Mouse (Mus musculus): ENCODE data around the gene Rnf128.
A peak's percentile ranks its signal among the peaks of the same experiment; 100 is the strongest.
"Not testable (repeated sequence)": the region's sequence is repeated elsewhere in the genome, so short reads cannot be mapped to it uniquely, and the experiment has no call there.

Rnf128 gene

DNA sequence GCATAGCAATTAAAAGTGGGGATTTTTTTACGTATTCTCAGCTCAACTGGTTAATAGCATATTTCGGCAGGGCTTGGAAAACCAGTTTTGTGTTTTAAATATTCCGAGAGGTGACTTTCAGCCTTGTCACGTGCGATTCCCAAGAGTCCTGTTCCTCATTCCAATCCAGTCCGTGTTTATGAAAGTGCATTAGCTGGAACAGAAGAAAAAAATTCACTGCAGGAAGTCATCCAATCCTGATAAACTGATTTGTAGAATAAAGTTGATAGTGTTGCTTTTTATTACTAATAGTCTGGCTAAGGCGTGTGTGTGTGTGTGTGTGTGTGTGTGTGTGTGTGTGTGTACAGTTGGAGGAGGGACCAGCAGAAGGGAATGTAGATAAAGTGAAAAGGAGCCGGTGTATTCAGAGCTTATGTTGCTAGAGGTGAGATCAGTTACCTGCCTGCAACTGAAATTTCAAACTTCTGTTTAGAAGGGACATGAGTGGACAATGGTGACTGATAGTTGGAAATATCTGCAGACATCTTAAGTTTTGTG is at the start of gene Rnf128:
TSS of gene Rnf128 (plus strand) at position 392 of the 537 bp plus-strand sequence.
- DNase-seq: peak; percentile 4 to 42

DNA sequence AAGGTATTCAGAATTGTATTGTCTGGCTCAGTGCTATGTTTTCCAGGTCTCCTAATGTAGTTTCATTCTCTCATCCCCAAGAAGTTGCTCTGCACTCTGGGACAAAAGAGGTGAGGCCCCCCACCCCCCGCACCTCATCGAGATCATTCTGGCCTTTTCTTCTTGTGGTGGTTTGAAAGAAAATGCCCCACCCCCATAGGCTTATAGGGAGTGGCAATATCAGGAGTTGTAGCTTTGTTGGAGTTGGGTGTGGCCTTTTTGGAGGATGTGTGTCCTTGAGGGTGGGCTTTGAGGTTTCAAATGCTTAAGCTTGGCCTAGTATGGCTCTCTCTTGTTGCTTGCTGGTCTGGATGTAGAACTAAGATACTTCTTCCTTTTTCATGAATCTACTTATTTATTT is 47.0 kb upstream of the Rnf128 start:
- DNase-seq: no peak

DNA sequence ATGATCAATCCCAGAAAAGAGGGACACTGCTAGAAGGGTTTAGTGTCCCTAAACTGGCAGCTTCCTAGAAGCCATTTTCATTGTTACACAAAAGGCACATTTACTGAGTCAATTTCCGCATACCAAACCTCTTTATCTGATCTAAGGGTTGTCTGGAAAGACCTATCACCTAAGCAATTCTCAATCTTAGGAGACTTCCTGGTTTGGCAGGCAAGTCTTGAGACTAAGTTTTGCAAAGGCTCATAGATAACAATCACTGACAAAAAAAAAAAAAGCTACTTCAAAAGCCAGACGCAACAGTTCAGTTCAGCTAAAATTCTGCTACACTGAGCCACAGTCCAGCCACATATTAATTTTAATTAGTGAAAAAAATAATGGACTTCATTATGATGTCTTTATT is 43.9 kb upstream of the Rnf128 start:
- no peak for DNase-seq

DNA sequence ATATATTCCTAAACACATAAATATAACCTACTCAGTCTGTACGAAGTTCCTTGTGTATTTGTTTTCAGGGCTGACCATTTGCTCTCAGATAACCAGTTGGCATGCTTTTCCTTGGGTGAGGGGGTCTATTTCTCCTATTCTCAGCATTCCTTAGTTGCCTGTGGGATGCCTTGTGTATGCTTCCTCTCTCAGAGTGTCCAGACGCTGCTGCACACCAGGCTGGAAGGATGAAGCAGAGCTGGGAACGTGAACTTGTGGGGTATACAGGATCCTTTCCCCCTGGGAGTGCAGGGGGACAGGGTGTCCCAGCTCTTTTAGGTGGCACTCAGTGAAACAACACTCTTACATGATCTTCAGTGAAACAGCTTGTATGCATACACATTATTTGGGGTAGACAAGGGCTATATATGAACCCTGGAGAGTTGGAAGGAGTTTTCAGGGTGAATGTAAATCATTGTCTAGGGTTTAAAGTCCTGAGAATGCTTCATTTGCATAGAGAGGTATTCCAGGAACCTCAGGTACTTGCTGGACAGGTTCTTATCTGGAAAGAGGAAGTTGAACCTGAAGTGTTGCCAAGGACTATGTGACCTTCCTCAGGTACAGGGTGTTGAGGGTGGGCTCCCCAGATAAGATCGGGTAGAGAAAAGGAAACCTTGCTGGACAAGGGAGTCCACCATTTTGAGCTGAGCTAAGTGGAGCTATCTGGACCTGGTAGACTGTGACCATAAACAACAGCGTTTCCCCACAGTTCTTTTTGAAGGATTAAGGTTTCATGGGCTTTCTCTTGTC is 38.6 kb upstream of the Rnf128 start:
- peak; percentile 15 to 52 for DNase-seq

DNA sequence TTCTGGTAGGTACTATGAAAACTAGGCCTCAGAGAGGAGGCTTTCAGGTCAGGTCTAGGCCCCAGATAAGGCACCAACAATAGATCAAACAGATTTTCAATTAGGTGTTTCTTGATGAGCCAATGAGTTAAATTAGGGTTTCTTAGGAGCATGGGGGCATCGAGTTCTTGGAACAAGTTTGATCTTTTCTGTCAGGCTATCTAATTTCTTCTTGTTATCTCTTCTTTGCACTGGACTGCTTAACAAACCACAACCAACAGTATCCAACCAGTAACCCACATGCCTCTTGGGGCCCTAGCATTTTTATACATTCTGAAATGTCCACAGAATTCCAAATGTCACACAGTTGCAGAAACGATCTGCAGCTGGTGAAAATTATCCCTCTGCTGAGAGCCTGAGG is 37.4 kb upstream of the Rnf128 start:
- no peak for DNase-seq

DNA sequence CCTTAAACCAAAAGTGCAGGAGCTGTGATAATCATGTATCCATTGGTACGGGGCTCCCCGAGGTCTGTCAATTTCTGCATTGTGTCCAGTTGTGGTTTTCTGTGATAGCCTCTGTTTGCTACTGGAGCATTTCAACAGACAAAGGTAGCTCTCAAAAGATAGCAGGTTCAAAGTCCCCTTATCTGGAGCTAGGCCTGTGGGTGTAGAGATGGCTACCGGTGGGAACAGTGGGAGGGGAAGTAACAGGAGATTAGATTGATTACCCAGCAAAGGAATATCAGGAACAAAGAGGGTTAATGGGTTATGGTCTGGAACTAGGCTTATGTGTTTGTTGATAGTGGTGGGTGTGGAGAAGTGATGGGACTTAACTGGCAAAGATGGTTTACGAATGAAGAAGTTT is 36.1 kb upstream of the Rnf128 start:
- DNase-seq: no peak

DNA sequence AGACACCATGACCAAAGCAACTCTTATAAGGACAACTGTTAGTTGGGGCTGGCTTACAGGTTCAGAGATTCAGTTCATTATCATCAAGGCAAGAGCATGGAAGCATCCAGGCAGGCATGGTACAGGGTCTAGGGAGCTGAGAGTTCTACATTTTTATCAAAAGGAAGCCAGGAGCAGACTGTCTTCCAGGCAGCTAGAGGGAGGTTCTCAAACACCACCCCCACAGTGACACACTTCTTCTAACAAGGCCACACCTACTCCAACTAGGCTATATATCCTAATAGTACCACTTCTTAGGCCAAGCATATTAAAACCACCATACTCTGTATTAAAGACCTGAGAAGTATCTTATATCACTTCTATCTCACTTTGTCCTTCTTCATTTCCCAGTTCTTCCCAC is 33.4 kb upstream of the Rnf128 start:
- DNase-seq: no peak

DNA sequence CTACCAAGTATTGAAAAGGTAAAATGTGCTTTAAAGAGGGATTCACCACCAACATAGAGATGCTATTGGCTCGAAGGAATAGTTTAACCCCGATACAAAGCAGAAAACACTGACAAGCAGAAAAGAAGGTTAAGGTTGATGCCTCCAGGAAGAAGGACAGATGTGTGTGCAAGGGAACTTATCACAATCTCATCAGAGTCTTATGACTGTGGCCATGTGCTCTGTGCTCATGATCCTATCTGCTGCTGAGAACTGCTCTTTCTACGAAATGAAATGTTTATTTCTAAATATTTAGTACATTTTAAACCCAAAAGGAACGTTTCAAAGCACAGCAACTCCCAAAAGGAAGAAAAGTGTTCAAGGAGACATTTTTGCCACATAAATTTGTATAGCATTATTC is 30.8 kb upstream of the Rnf128 start:
- no peak for DNase-seq

DNA sequence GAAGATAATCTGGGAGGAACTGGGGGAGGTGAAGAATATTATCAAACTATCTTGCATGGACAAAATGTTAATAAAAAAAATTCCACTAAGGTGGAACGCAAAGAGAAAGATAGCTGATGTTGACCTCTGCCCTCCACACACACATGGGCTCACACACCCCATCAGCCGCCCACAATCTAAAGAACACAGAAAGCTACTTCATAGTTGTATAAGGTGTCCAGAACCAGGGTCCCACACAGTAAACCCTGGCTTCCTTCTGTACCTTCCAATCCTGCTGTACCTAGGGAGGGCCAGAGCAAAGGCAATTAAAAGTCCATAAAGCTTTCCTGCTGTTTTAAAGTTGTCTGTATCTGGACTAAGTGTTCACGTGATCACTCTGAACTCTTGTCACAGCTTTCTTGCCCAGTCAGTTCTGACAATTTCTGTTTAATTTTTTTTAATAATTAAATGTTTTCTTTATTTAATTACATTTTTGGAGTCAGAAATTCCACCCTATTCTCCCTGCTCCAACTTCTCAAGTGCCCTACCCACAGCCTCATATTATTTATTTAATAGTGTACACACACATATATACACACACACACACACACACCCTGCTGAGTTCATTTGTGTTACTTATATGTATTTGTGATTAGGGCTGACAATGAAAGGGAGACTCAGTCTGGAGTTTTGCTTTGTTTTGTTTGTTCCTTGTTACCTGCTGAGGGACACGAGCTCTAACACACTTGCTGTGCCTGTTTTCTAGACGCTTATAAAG is 25.3 kb upstream of the Rnf128 start:
- DNase-seq: no peak

DNA sequence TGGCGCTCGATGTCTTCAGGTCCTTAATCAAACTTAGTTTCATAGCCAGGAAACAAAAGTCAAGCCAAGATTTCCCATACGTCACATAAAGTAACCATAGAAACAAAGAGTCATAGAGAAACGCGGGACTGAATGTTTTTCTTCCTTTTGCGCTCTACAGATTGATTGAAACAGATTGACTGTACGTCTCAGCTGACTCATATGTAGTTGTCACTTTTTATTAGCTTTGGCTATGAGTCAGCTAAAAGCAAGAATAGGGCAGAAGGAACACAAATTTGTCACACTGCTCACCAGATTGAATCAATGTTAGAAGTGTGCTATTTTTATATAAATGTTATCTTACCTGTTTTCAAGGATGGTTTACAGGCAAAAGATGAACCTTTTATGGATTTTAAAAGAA is 19.4 kb upstream of the Rnf128 start:
- DNase-seq: no peak

DNA sequence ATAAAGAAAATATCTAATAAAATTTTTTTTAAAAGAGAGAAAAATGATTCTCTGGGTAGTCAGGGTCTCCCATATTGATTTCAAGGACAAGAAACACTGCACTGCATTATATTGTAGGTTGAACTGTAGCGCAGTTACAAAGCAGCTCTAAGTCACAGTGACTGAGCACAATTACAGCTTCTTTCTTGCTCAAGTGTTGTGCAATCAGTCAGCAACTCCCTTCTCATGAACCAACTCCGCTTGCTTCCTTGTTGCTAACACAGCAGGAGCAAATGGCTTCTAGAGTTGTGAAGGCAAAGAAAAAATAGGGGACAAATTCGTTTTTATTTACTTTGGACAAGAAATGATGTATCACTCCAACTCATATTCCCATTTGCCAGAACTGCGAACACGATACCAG is 12.7 kb upstream of the Rnf128 start:
- no peak for DNase-seq

DNA sequence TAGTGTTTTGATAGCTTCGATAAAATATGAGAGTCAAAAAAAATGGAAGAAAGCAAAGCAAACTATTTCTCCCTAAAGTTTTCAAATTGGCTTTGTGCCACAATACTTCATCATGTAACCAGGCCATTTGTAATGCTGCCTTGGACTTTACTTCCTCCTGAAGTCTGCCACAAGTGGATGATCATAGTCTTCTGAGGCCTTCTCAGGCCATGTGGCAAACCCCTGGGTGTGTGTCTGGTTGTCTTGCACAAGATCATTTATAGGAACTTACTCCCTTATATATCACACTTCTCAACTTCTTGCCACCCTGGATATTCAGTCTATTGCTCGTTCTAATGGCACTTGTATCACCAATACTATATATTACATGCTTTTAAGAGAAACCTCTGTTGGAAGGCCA is 11.0 kb upstream of the Rnf128 start:
- DNase-seq: no peak

DNA sequence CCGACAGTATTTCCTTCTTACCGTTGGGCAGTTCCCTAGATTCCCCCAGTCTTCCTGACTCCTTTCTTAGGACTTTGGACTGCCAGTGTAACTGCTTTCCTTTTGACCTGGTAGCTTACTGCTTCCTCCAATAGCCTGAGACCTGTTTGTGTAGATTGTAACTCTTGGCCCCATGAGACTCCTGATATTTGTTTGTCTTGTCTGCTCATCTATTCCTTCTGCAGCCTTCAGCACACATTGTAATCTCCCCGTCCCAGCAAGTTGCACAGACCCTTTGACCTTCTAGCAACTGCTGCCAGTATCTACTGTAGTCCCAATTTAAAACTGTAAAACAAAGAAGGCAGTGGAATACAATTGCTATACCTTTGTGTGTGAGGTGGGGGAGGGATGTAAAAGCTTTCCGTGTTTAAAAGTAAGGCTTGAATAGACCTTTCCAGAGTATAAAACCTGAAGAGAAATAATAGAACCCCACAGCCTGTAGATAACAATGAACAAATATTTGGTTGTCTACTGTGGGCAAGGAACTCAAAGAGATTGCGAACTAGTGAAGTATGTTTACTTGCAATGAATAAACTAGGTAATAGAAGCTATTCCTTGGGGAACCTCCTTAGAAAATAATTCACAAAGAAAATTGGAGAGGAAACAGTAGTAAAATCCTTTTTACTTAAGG is 726 bp upstream of the Rnf128 start:
- DNase-seq: peak; percentile 2 to 19

DNA sequence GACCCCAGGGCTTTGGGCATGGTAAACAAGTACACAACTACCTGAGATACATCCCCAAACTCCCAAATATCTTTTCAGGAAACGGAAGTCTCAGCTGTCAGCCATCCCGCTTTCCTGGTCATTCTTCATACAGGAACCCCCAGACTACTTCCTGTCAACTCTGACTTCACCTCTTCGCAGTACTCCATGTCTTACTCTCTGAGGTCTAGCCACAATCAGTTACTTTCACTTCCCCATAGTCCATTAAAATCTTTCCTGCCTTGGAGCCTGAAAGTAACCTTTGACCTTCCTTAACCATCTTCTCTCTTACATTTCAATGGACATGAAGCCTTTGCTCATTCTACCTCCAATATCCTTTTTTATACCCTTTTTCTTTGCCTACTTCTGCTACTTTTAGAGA is 6.9 kb downstream of the Rnf128 start:
- no peak for DNase-seq

DNA sequence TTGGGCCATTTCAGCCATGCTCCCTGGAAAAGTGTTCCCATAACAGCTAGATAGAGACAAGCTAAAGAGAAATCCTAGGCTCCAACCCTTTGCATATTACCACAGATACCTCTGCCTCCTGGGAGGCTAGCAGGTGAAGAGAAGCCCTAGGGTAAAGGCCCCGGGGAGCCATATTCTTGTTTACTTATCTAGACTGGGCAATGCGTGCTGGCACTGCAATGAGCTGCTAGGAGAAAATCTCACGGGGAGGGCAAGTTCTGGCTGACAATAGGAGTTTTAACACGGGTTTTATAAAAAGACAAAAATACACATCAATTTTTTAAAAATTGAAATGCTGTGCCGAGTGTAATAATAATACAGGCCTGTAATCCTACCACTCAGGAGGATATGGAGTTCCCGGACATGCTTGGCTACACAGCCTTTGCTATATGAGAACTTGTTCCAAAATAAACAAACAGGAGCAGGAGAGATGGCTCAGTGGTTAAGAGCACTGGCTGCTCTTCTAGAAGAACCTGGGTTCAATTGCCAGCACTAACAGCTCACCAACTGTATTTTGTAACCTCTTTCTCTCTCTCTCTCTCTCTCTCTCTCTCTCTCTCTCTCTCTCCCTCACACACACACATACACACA is 15.6 kb downstream of the Rnf128 start:
- DNase-seq: peak in 1 of 2 experiments; percentile 6

DNA sequence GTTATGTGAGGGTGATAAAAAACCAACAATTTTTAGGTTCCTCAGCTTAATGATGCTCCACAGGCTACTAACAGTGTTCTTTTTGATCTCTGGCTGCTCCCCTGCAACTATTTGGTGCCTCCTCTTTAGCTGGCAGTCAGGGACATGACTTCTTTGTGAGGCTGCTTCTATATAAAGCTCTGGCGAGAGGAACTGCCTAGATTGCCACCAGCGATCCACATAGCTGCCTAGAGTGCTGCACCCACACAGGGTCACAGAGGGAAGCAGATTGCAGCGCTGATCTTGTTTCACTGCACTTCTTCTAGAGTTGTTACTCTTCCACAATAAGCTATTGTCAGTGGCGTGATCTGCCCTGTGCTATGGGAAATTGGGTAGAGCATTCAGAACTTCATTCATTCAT is 20.5 kb downstream of the Rnf128 start:
- DNase-seq: no peak

DNA sequence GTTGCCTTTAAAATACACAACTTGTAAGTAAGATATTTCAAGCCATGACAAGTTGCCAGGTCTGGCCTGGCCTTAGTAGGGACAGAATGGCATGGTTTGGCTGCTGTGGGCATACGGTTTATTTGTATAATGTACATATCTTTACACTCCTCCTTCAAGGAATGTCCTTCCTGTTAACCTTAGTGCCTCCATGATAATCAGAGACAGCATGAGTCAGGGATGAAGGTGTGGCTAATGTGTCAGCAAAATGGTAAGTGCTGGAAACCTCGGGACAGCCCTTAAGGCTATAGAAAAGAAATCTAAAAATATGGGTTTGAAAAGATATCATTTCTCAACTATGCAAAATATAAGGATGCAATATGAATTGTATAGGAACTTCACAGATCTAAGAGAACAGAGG is 23.6 kb downstream of the Rnf128 start:
- not testable (repeated sequence) for DNase-seq

DNA sequence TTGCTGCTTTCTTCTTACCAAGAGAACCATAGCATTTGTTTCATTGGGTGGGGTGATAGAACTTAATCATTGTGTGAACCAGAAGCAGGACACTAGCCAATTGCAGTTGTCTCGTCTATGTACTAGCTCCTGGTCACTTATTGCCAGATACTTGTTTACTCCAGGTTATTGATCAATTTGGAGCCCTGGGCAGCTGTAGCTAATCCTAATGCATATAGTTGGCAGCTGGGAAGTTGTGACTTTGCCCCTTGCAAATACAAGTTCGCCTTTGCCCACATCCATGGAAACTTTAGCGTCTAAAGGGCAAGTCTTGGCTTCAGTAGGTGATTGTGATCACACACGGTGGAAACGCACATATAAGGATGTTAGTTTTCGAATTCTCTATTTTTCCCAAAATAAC is 33.3 kb downstream of the Rnf128 start:
- DNase-seq: peak; percentile 20 to 56

DNA sequence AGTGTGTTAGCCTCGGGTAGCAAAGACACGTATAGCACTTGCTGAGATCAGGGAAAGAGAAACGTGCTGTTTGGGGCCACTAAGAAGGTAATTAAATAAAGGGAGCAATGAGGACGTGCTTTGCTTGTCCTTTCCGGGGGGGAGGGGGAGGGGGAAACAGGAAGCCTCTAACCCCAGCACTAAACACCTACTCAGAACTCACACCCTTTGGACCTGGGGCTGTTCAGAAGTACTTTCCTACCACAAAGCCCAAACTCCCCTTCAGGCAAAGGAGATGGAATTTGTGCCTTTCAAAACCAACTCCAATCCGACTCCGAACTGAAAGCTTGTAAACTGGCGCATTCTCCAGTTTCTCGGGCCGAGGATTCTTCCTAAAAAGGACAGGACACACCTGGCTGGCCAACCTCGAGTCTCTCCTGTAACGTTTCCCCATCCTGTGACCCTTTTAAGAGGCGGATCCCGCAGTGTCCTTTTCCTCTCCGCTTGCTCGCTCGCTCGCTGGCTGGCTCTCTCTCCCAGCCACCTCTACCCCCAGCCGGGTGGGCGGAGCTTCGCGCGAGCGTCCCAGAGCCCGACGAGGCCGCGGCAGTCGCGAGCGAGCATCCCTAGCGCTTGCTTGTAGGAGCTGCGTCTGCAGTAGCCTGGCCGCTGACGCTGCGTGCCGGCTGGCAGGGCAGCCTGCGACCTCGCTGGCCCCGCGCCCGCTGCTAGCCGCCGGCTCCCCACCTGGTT is 47.1 kb downstream of the Rnf128 start:
- DNase-seq: peak; percentile 87

DNA sequence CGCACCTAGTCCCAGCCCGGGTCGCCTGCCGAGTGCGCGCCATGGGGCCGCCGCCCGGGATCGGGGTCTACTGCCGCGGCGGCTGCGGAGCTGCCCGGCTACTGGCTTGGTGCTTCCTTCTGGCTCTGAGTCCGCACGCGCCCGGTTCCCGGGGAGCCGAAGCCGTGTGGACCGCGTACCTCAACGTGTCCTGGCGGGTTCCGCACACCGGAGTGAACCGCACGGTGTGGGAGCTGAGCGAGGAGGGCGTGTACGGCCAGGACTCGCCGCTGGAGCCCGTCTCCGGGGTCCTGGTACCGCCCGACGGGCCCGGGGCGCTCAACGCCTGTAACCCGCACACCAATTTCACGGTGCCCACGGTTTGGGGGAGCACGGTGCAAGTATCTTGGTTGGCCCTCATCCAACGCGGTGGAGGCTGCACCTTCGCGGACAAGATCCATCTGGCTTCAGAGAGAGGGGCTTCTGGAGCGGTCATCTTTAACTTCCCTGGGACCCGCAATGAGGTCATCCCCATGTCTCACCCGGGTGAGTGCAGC is 47.7 kb downstream of the Rnf128 start:
- DNase-seq: no peak

DNA sequence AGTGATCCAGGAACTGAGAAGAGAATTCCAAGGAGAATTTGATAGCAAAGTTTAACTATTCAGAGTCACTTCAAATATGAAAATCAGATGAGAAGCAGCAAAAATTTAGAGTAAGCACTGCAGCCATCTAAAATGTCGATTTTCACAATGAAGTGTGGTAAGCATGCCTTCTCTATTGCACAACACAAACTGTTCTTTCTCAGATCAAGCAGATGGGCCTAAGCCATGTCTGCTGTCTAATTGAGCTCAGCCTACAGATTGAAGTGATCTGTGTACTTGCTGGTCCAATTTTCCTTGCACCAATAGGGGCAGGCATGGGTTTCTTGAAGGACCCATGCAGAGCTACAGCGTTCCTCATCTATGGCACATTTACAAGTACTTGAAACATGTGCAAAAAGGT is 51.6 kb downstream of the Rnf128 start:
- DNase-seq: no peak

DNA sequence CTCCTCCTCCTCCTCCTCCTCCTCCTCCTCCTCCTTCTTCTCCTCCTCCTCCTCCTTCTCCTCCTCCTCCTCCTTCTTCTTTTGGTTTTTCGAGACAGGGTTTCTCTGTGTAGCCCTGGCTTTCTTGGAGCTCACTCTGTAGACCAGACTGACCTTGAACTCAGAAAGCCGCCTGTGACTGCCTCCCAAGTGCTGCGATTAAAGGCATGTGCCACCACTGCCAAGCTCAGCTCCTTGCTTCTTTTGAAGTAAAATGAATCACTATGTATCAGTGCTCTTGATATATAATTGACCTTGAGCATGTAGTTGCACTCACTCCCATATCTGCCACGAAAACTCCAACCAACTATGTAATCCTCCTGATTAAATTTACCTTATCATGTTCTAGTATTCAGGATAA is 59.0 kb downstream of the Rnf128 start:
- no peak for DNase-seq

Measured in kidney, adult 8-10 months (tissue).